Mouse (Mus musculus) erythroblast, adult 5-6 weeks (primary cell): ENCODE measurements around the gene 4930519G04Rik. TPM values are rescaled to one million over a fixed set of nuclear protein-coding genes. Genes with fewer than 3 reads are reported as not detected.
"Not testable (repeated sequence)": the region's sequence is repeated elsewhere in the genome, so short reads cannot be mapped to it uniquely, and the experiment has no call there.

Source experiments
- ATAC-seq: replicated peaks from 2 replicates; pipeline ENCODE4 v1.8.0; 2016; ENCODE audit warnings: moderate number of reproducible peaks, mild to moderate bottlenecking, moderate TSS enrichment, inconsistent platforms; ENCODE audit not compliant: poor library complexity, low FRiP score, severe bottlenecking
- total RNA-seq, 2 experiments: library from RNA; stranded (forward) in 1 of 2; stranded (reverse) in 1 of 2; fragments of 150-400 nt in 1 of 2; fragments of 200-764, 138-1000 nt in 1 of 2; gene quantifications; 2 replicates each; pipeline versions ENCODE4 v1.2.3 to v1.2.4; 2015 to 2017; ENCODE audit warnings: low replicate concordance in 2 of 2

The 4930519G04Rik gene
- total RNA-seq, 2 experiments from 2014 or later, result not detected

GRCm38 (mm10) chr5:114897374-114897793, 43.9 kb downstream of the 4930519G04Rik start:
- peak; percentile 60 for ATAC-seq

- ATAC-seq, result no peak
Observed at GRCm38 (mm10) chr5:114898857-114899256, 45.4 kb downstream of the 4930519G04Rik start.

DNA sequence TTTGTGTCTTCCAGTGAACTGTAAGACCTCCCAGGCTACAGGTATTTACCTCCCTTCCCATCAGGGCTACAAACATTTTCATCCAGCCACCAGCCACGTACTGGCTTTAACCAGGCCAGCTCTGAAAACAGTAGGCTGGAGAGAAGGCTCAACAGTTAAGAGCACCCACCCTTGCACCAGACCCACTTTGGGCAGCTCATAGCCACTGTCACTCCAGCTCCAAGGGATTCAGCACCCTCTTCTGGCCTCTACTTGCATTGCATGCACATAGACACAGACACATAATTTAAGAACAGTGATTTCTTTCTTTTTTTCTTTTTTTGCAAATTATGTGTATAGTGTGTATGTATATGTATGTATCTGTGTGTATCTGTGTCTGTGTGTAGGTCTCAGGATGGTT, 48.9 kb downstream of the 4930519G04Rik start:
- ATAC-seq, result peak; percentile 73

DNA sequence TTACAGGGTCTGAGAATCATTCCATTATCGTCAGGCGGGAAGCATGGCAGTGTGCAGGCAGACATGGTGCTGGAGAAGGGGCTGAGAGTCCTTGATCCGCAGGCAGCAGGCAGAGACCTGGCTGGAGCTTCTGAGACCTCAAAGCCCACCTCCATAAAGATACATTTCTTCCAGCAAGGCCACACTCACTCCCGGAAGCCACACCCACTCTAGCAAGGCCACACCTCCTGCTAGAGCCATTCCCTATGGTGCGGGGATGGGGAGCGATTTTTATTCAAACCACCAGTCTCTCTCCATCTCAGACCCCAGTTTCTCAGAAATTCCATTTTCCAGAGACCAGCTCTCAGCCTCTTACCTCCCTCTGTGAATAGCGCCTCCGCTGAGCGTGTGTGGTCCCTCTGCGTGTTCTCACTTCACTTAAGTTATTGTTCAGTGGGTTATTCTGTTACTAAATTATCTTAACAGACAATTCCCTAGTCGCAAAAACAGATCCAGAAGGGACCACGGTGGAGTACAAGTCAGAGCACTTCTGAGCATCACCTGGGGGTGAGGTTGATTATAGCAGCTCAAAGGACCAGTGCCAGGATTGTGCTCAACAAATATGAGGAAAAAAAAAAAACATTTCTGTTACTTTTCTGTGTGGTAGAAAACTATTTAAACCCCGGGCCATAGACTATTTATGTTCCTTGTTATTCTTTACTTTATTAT, 55.3 kb downstream of the 4930519G04Rik start:
- ATAC-seq, result no peak

DNA sequence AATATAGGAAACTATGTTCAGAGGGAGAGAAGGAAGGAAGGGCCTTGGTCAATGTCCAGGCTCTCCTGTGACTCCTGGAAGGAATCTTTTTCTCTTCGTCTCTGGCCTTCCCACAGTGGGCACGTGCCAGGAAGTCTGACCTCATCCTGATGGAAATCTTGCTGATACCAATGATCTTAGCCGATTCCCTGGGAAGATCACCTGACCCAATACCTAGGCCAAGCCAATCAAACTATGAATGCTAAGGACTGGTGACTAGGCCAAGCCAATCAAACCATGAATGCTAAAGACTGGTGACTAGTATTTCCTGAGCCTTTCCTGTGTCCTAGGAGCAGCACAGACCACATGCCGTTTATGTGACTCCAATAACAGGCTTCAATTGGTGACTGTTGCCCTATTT, 60.2 kb downstream of the 4930519G04Rik start:
- no peak for ATAC-seq

DNA sequence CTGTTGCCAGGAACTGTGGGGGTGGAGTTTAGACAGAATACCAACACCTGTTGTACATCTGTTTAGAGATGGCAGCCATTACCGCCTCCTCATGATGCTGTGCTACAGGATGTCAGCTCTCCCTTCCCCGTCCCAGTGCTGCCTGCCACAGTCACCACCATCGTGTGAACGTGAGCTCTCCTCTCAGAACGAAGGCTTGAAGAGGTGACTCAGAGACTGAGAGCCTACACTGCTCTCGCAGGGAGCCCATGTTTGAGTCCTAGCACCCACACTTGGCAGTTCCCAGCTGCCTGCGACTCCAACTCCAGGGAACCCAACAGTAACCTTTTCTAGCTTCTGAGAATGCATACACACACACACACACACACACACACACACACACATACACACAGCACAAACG, 61.4 kb downstream of the 4930519G04Rik start:
- no peak for ATAC-seq

DNA sequence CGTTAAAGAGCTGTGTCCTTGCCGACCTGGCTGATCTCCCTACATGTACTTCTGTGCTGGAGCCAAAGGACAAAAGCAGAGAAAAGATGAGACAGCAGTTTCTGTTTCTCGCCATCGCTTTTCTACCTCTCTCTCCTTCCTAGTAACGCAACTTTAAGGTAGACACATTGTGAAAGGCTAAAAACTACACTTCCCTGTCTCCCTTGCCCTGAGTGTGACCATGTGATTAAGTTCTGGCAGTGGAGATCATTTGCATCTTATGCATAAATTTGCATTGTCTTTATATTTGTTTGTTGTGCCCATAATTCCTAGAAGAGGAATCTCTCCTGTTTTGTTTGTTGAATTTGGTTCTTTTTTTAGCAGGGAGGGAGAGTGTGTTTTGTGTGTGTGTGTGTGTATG, 62.4 kb downstream of the 4930519G04Rik start:
- ATAC-seq, result no peak

DNA sequence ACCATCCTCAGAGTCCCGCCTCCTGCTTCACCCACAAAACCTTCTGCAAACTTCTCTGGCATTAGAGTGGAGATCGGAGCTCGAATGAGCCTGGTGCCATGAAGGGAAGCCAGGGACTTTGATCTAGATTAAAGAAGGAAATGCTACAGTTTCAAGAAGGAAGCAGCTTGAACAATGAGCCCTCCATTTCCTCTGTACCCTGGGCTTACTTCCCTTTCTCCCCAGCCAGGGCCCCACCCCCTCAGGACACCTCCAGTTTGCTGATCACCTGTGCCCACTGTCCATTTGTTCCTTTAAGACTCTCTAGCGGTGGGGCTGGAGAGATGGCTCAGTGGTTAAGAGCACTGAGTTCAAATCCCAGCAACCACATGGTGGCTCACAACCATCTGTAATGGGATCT, 63.3 kb downstream of the 4930519G04Rik start:
- no peak for ATAC-seq

- ATAC-seq, result not testable (repeated sequence)
Observed at GRCm38 (mm10) chr5:114917357-114917756, 63.9 kb downstream of the 4930519G04Rik start.

- ATAC-seq, result peak; percentile 69
Observed at GRCm38 (mm10) chr5:114921551-114922365, 68.3 kb downstream of the 4930519G04Rik start.

- 0 out of 2 replicates have a peak, but pooled peaks have one; percentile 12 for ATAC-seq
Observed at GRCm38 (mm10) chr5:114922366-114922731, 68.9 kb downstream of the 4930519G04Rik start.

- ATAC-seq, result peak; percentile 72
Observed at GRCm38 (mm10) chr5:114922998-114923473, 69.6 kb downstream of the 4930519G04Rik start, which contains the start of gene Oasl1. Gene Oasl1 (plus strand): TSS chr5:114923240.

DNA sequence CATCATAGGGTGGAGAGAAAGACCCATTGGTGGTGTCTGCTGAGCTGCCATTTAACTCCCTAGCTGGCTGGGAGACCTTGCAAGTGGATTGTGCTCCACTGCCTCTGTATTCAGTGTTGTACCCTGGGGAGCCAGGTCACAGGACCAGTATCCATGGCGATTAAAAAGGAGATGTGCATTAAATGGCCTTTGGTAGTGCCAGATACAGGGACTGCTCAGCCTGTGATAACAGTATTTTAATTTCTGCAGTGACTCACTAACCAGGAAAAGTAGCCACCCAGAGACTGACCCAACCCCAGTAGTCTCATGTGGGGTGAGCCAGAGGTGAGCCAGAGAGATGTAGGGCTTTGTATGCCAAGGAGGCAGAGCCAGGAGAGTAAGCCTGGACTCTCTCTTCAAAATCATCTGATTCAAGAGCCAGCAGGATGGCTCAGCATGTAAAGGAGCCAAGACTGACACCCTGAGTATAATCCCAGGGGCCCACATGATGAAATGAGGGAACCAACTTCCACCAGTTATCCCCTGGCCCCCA, 72.8 kb downstream of the 4930519G04Rik start:
- no peak for ATAC-seq

DNA sequence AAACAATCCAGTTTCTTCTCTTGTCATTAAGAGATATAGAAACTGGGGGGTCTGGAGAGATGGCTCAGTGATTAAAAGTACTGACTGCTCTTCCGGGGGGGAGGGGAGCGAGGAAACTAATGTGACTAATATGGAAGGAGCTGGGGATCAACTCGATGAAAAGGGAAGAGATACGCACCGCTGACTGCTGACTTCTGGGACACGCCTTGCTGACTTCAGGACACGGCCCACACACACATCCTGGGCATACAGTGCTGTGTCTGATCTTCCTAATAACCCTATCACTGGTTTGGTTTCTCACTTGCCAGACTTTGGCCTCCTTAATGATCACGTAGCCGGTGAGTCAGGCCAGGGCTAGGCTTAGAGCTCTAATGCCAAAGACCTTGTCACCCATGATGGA, 73.3 kb downstream of the 4930519G04Rik start:
- no peak for ATAC-seq

- ATAC-seq, result no peak
Observed at GRCm38 (mm10) chr5:114931626-114932025, 78.2 kb downstream of the 4930519G04Rik start.

DNA sequence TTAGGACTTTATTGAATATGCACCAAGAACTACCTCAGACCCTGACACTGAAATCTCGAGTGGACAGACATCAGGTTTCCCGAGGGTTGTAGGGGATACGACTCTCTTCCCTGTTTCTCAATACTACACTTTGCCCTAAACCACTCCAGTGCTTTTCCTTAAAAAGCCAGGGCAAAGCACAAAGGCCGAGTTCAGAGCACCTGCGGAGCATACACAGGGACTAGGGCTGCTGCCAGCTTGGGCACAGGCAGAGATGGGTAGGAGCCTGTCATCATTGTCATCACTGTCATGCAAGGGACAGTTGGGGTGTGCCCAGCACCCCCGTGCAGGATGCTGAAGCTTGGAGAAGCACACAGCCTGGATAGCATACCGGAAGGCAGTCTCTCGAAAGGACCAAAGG, 79.7 kb downstream of the 4930519G04Rik start:
- ATAC-seq, result no peak

Other genes starting within 250 kb of the 4930519G04Rik start
- gene Trpv4, start 195.2 kb upstream of the 4930519G04Rik start, total RNA-seq (2015; ENCODE audit: low replicate concordance), result 0.42 TPM in 1 of 2 replicates, not detected in the other
- not detected in 2 replicates for gene Trpv4, start 195.2 kb upstream of the 4930519G04Rik start, total RNA-seq (2017; ENCODE audit: low replicate concordance)
- 54.8 and 68.4 TPM in 2 replicates for gene Gltp, start 162.7 kb upstream of the 4930519G04Rik start, total RNA-seq (2015; ENCODE audit: low replicate concordance)
- 13.0 and 31.2 TPM in 2 replicates for gene Gltp, start 162.7 kb upstream of the 4930519G04Rik start, total RNA-seq (2017; ENCODE audit: low replicate concordance)
- gene Tchp, start 145.9 kb upstream of the 4930519G04Rik start, total RNA-seq (2015; ENCODE audit: low replicate concordance), result 1.2 and 4.4 TPM in 2 replicates
- 2.0 and 4.5 TPM in 2 replicates for gene Tchp, start 145.9 kb upstream of the 4930519G04Rik start, total RNA-seq (2017; ENCODE audit: low replicate concordance)
- gene Ankrd13a, start 79.0 kb upstream of the 4930519G04Rik start, total RNA-seq (2015; ENCODE audit: low replicate concordance), result 81.3 and 90.3 TPM in 2 replicates
- gene Ankrd13a, start 79.0 kb upstream of the 4930519G04Rik start, total RNA-seq (2017; ENCODE audit: low replicate concordance), result 83.4 and 98.1 TPM in 2 replicates
- gene Git2, start 78.1 kb upstream of the 4930519G04Rik start, total RNA-seq (2015; ENCODE audit: low replicate concordance), result 21.3 and 70.1 TPM in 2 replicates
- gene Git2, start 78.1 kb upstream of the 4930519G04Rik start, total RNA-seq (2017; ENCODE audit: low replicate concordance), result 20.7 and 57.7 TPM in 2 replicates
- gene 1500011B03Rik, start 30.2 kb upstream of the 4930519G04Rik start, total RNA-seq (2015; ENCODE audit: low replicate concordance), result 16.7 and 24.8 TPM in 2 replicates
- gene 1500011B03Rik, start 30.2 kb upstream of the 4930519G04Rik start, total RNA-seq (2017; ENCODE audit: low replicate concordance), result 2.4 and 10.7 TPM in 2 replicates
- gene Gm9936, start 5.0 kb downstream of the 4930519G04Rik start, total RNA-seq (2015; ENCODE audit: low replicate concordance), result not detected in 2 replicates
- not detected in 2 replicates for gene Gm9936, start 5.0 kb downstream of the 4930519G04Rik start, total RNA-seq (2017; ENCODE audit: low replicate concordance)
- gene Oasl2, start 43.3 kb downstream of the 4930519G04Rik start, total RNA-seq (2015; ENCODE audit: low replicate concordance), result 95.3 and 131 TPM in 2 replicates
- 94.0 and 102 TPM in 2 replicates for gene Oasl2, start 43.3 kb downstream of the 4930519G04Rik start, total RNA-seq (2017; ENCODE audit: low replicate concordance)
- gene Oasl1, start 69.6 kb downstream of the 4930519G04Rik start, total RNA-seq (2015; ENCODE audit: low replicate concordance), result 3.6 and 4.8 TPM in 2 replicates
- 3.7 and 8.6 TPM in 2 replicates for gene Oasl1, start 69.6 kb downstream of the 4930519G04Rik start, total RNA-seq (2017; ENCODE audit: low replicate concordance)
- 0.77 and 6.5 TPM in 2 replicates for gene 2210016L21Rik, start 88.5 kb downstream of the 4930519G04Rik start, total RNA-seq (2015; ENCODE audit: low replicate concordance)
- gene 2210016L21Rik, start 88.5 kb downstream of the 4930519G04Rik start, total RNA-seq (2017; ENCODE audit: low replicate concordance), result 2.9 and 9.2 TPM in 2 replicates
- not detected in 2 replicates for gene Hnf1a, start 117.4 kb downstream of the 4930519G04Rik start, total RNA-seq (2015; ENCODE audit: low replicate concordance)
- not detected in 2 replicates for gene Hnf1a, start 117.4 kb downstream of the 4930519G04Rik start, total RNA-seq (2017; ENCODE audit: low replicate concordance)
- 33.6 and 39.0 TPM in 2 replicates for gene Sppl3, start 157.5 kb downstream of the 4930519G04Rik start, total RNA-seq (2015; ENCODE audit: low replicate concordance)
- gene Sppl3, start 157.5 kb downstream of the 4930519G04Rik start, total RNA-seq (2017; ENCODE audit: low replicate concordance), result 57.8 and 59.4 TPM in 2 replicates
- not detected in 2 replicates for gene Gm10401, start 244.6 kb downstream of the 4930519G04Rik start, total RNA-seq (2015; ENCODE audit: low replicate concordance)
- gene Gm10401, start 244.6 kb downstream of the 4930519G04Rik start, total RNA-seq (2017; ENCODE audit: low replicate concordance), result 1.1 TPM in 1 of 2 replicates, not detected in the other